Mouse (Mus musculus): Measurements from ENCODE around the gene Jmy. TPM values are rescaled to one million over a fixed set of nuclear protein-coding genes. Genes with fewer than 3 reads are reported as not detected.

Jmy gene
- polyA plus RNA-seq, 1 experiment: 17.0 TPM

DNA sequence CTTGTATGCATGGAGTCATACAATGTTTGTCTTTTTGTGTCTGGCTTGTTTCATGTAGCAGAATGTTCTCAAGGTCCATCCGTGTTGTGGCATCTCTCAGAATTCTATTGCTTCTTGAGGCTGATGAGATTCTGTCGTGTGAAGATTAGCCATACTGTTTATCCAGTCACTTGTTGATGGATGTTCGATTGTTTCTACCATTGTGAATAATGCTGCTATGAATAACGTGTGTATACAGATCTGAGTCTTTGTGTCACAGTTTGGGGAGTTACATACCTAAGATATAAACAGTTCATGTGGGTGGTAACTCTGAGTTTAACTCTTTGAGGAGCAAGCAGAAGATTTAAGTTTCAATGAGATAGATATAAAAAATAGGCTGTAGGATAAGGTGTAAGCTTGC, 89.3 kb downstream of the Jmy start:
- Histone ChIP-seq H3K4me3 (ENCODE audit: insufficient read depth, low read length) (no peak overlapping the region), H3K4me1 (ENCODE audit: control insufficient read depth, insufficient read depth, low read length) (no peaks in the 10 kb centered on the region), H3K27ac (ENCODE audit: insufficient read depth, low read length) (no peak overlapping the region)
- TF ChIP-seq POLR2A (IDR thresholded peaks at IDR 0.05; ENCODE audit: low read depth, low read length) (no peak), CTCF (IDR thresholded peaks at IDR 0.05; ENCODE audit: borderline replicate concordance, insufficient read depth, low read length) (no peak)

DNA sequence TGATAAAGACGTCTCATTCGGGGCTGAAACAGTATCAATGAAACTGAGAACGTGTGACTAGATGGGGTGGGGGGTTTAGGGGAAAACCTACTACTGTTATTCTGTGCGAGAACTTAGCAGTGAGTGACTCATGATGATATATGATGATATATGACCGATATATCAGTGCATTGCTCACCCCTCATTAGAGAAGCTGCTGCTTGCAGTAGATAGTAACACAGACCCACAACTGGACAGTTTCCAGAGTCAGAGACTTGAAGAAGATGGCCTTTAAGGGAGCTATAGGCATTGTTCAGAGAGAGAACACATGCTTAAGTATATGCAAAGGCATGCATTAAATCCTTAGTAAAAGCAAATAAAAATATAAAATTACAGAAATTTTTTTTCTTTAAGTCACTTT, 92.8 kb downstream of the Jmy start:
- H3K4me1 ChIP-seq (ENCODE audit: control insufficient read depth, insufficient read depth, low read length): no peaks in the 10 kb centered on the region
- no peak overlapping the region for H3K27ac ChIP-seq (ENCODE audit: insufficient read depth, low read length)
- TF ChIP-seq CTCF (IDR thresholded peaks at IDR 0.05; ENCODE audit: borderline replicate concordance, insufficient read depth, low read length) (no peak), POLR2A (IDR thresholded peaks at IDR 0.05; ENCODE audit: low read depth, low read length) (no peak)
- H3K4me3 ChIP-seq (ENCODE audit: insufficient read depth, low read length): no peak overlapping the region

DNA sequence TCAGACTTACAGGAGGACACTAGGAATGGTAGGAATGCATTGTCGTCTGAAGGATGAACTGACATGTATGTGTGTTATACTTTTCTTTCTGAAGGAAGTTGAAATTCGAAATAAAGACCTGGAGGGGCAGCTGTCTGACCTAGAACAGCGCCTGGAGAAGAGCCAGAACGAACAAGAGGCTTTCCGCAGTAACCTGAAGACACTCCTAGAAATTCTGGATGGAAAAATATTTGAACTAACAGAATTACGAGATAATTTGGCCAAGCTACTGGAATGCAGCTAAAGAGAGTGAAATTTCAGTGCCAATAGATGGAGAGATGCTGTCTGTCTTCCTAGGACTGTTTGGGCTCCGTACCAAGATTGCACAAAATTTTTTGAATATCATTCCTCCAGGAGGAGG, 97.7 kb downstream of the Jmy start:
- TF ChIP-seq CTCF (IDR thresholded peaks at IDR 0.05; ENCODE audit: borderline replicate concordance, insufficient read depth, low read length): no peak
- H3K4me3 ChIP-seq (ENCODE audit: insufficient read depth, low read length): no peak overlapping the region
- no peak overlapping the region for H3K27ac ChIP-seq (ENCODE audit: insufficient read depth, low read length)
- H3K4me1 ChIP-seq (ENCODE audit: control insufficient read depth, insufficient read depth, low read length): no peaks in the 10 kb centered on the region

DNA sequence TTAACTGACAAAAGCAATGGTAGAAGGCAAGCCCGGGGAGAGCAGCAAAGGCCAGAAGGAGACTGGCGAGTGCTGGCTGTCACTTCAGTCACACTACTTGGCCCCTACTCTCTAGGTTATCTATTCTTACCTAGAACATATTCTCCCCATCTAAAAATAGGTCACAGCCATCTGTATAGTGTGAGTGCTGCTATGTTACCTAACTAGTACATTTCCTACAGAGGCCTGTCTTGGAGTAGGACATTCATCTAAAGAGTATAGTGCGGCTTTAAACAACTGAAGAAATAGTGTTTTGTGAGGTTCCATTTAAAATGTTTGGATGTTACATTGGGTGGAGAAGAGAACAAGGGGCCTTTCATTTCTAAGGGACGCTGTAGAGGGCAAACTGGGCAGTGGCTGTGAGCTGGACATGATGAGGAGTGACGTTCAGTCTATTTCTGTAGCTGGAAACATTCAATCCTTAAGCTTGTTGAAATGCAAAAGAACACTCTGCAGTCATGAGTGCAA, 99.8 kb downstream of the Jmy start:
- H3K4me3 ChIP-seq (ENCODE audit: insufficient read depth, low read length): no peak overlapping the region
- H3K4me1 ChIP-seq (ENCODE audit: control insufficient read depth, insufficient read depth, low read length): no peaks in the 10 kb centered on the region
- H3K27ac ChIP-seq (ENCODE audit: insufficient read depth, low read length): no peak overlapping the region
- TF ChIP-seq POLR2A (IDR thresholded peaks at IDR 0.05; ENCODE audit: low read depth, low read length) (no peak), CTCF (IDR thresholded peaks at IDR 0.05; ENCODE audit: borderline replicate concordance, insufficient read depth, low read length) (no peak)

DNA sequence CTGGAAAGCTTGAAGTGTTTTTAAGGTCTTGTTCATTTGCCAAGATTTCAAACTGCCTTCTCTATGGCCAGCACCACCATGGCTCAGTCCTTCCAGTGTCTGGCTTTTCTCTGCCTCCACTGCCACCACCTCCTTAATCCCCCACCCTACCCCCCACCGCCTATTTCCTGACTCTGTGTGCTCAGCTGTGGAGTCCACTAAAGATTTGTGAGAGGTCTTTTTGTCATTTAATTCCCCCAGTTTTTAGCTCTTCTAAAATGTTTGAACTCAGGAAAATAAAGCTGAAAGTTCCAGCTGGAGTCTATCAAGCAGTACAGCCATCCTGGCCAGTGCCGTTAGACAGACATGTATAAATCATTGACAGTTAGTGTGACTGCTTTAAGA, 110.4 kb downstream of the Jmy start:
- Histone ChIP-seq H3K27ac (ENCODE audit: insufficient read depth, low read length) (no peak overlapping the region), H3K4me1 (ENCODE audit: control insufficient read depth, insufficient read depth, low read length) (no peaks in the 10 kb centered on the region)
- TF ChIP-seq POLR2A (IDR thresholded peaks at IDR 0.05; ENCODE audit: low read depth, low read length) (no peak), CTCF (IDR thresholded peaks at IDR 0.05; ENCODE audit: borderline replicate concordance, insufficient read depth, low read length) (no peak)

DNA sequence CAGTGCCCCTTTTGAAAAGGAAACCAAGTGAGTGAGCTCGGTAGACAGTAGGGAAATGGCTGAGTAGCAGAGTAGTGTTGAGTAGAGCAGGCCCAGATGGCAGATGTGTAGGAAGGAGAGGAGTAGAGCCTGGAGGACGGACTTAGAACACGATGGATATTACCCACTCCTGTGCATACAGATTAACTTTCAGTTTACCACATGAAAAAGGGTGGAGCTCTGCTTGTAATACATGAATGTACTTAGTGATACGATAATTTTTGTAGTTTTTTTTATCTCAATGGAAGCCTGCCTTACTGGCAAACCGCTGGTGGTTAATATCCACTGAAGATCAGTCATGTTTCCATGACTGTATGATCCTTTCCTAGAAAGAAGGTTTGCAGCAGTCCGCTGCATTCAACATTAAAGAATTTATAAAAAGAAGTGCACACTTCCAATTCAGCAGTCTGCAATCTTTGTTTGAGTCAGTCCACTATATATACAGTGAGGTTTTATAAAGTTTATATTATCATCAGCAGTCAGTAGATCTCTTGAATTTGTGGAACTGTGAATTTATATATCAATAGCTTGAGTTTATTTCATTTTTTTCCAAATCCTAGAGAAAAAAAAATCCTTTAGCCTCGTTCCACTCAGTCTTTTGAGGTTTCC, 110.9 kb downstream of the Jmy start:
- Histone ChIP-seq H3K4me1 (ENCODE audit: control insufficient read depth, insufficient read depth, low read length) (no peaks in the 10 kb centered on the region), H3K4me3 (ENCODE audit: insufficient read depth, low read length) (no peak overlapping the region), H3K27ac (ENCODE audit: insufficient read depth, low read length) (no peak overlapping the region)
- TF ChIP-seq POLR2A (IDR thresholded peaks at IDR 0.05; ENCODE audit: low read depth, low read length): no peak
- no peak for TF ChIP-seq CTCF (IDR thresholded peaks at IDR 0.05; ENCODE audit: borderline replicate concordance, insufficient read depth, low read length)

More for the DNA sequence above, 110.4 kb downstream of the Jmy start:
- H3K4me3 ChIP-seq (ENCODE audit: insufficient read depth, low read length): no peak overlapping the region

DNA sequence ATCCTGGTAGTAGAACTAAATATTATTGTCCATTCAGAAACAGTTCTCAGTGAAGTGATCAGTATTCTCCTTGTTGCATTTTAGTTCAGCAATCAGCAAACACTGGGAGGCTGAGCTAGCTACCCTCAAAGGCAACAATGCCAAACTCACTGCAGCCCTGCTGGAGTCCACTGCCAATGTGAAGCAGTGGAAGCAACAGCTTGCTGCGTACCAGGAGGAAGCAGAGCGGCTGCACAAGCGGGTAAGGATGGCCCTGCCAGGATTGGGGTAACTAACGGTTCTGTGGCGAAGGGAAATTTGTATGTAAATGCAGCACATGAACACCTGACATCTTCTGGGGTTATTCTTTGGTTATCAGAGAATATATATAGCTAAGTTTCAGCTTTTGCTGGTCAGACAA, 112.2 kb downstream of the Jmy start:
- TF ChIP-seq POLR2A (IDR thresholded peaks at IDR 0.05; ENCODE audit: low read depth, low read length): no peak
- TF ChIP-seq CTCF (IDR thresholded peaks at IDR 0.05; ENCODE audit: borderline replicate concordance, insufficient read depth, low read length): no peak
- Histone ChIP-seq H3K4me3 (ENCODE audit: insufficient read depth, low read length) (no peak overlapping the region), H3K27ac (ENCODE audit: insufficient read depth, low read length) (no peak overlapping the region), H3K4me1 (ENCODE audit: control insufficient read depth, insufficient read depth, low read length) (no peaks in the 10 kb centered on the region)

DNA sequence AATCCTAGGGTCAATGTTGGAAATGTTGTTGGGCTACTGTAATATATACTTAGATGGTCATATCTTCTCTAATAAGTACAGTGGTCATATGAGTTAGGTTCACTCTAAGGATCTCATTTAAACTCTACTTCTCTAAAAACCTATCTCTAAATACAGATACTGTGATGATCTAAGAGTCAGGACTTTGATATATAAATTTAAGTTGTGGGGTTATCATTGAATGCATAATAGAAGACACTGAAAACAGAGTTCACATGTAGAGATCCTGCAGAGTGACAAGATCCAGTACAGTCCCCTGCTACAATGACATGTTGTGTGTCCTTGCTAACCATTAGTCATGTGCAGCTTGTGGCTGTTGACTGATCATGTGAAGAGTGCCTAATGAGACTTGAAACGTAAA, 114.5 kb downstream of the Jmy start:
- no peaks in the 10 kb centered on the region for H3K4me1 ChIP-seq (ENCODE audit: control insufficient read depth, insufficient read depth, low read length)
- no peak overlapping the region for H3K27ac ChIP-seq (ENCODE audit: insufficient read depth, low read length)
- TF ChIP-seq CTCF (IDR thresholded peaks at IDR 0.05; ENCODE audit: borderline replicate concordance, insufficient read depth, low read length): no peak
- no peak for TF ChIP-seq POLR2A (IDR thresholded peaks at IDR 0.05; ENCODE audit: low read depth, low read length)
- H3K4me3 ChIP-seq (ENCODE audit: insufficient read depth, low read length): no peak overlapping the region

DNA sequence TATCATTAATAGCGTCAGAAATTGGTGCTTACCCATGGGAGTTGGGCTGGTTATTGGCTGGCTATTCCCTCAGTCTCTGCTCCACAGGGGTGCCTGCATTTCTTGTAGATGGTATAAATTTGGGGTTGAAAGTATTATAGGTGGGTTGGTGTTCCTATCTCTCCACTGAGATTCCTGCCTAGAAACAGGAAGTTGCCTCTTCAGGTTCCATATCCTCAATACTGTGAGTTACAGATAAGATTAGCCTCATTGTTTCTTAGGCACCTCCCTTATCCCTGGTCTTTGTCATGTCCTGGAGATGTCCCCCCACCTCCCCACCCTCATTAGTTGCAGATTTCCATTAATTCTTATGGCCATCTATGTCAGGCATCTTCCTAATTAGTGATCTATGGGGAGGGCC, 115.1 kb downstream of the Jmy start:
- H3K4me3 ChIP-seq (ENCODE audit: insufficient read depth, low read length): no peak overlapping the region
- H3K27ac ChIP-seq (ENCODE audit: insufficient read depth, low read length): no peak overlapping the region
- H3K4me1 ChIP-seq (ENCODE audit: control insufficient read depth, insufficient read depth, low read length): no peaks in the 10 kb centered on the region
- TF ChIP-seq POLR2A (IDR thresholded peaks at IDR 0.05; ENCODE audit: low read depth, low read length) (no peak), CTCF (IDR thresholded peaks at IDR 0.05; ENCODE audit: borderline replicate concordance, insufficient read depth, low read length) (no peak)

DNA sequence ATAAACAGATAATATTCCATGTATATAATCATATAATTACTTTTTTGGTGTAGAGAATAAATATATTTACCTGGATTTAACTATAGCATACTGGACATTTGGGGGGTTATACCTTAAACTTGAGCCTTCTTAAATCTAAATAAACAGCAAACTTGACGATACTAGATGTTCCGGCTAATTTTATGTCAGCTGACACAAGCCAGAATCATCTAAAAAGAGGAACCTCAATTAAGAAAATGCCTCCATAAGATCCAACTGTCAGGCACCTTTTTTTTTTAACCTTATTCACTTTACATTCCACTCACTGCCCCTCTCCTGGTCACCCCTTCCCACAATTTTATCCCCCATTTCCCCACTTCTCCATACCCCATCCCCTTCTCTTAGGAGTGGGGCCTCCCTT, 116.0 kb downstream of the Jmy start:
- TF ChIP-seq POLR2A (IDR thresholded peaks at IDR 0.05; ENCODE audit: low read depth, low read length): no peak
- TF ChIP-seq CTCF (IDR thresholded peaks at IDR 0.05; ENCODE audit: borderline replicate concordance, insufficient read depth, low read length): no peak
- Histone ChIP-seq H3K4me1 (ENCODE audit: control insufficient read depth, insufficient read depth, low read length) (no peaks in the 10 kb centered on the region), H3K27ac (ENCODE audit: insufficient read depth, low read length) (no peak overlapping the region)

More for the DNA sequence above, 116.0 kb downstream of the Jmy start:
- H3K4me3 ChIP-seq (ENCODE audit: insufficient read depth, low read length): no peak overlapping the region

Measured in embryonic fibroblast, embryonic 13.5 days (primary cell).